29 mouse cellular contexts compared by ENCODE assay signal in genomic region chr14:121546621-121547020, GRCm38 (mm10). TPM values are rescaled to one million over a fixed set of nuclear protein-coding genes. Genes with fewer than 3 reads are reported as not detected.
DNase-seq lines count a peak whose midpoint lies in the region; ATAC-seq and TF ChIP-seq lines count a peak whose summit lies in the region.
"Had no signal": no experiment of that assay in that cellular context is flagged by ENCODE, and none has a peak within 500 bp of the region (broad histone marks: within the 10 kb centered on the region; RNA-seq: fewer than 3 reads in every experiment).

No protein-coding gene starts in this region.

- peaks cover 9% of the 10 kb centered on the region for H3K4me1 ChIP-seq in hindbrain, embryonic 10.5 days (replicated peaks)
- H3K4me1 ChIP-seq in hindbrain, postnatal 0 days (ENCODE audit: insufficient read depth, low read length) = no peaks in the 10 kb centered on the region
- peaks cover 11% of the 10 kb centered on the region for H3K4me1 ChIP-seq in limb, embryonic 13.5 days
- H3K4me1 ChIP-seq in limb, embryonic 10.5 days = peaks cover 7% of the 10 kb centered on the region; the same call in 1 of the 2 replicates
- peaks cover 19% of the 10 kb centered on the region for H3K4me1 ChIP-seq in small intestine, adult 2 months (ENCODE audit: control insufficient read depth, insufficient read depth, insufficient read length, low read length)
- H3K4me1 ChIP-seq: embryonic facial prominence, embryonic 13.5 days had no signal

- H3K9me3 ChIP-seq in hindbrain, embryonic 10.5 days = no peaks in the 10 kb centered on the region
- H3K9me3 ChIP-seq in hindbrain, postnatal 0 days (ENCODE audit: low read length) = no peaks in the 10 kb centered on the region
- H3K9me3 ChIP-seq in limb, embryonic 13.5 days = no peaks in the 10 kb centered on the region
- H3K9me3 ChIP-seq in limb, embryonic 10.5 days (replicated peaks) = no peaks in the 10 kb centered on the region
- H3K9me3 ChIP-seq: embryonic facial prominence, embryonic 13.5 days; heart, embryonic 12.5 days had no signal

- no peak overlapping the region for H3K4me3 ChIP-seq in hindbrain, embryonic 10.5 days
- no peak overlapping the region for H3K4me3 ChIP-seq in hindbrain, postnatal 0 days (ENCODE audit: low read length)
- H3K4me3 ChIP-seq in limb, embryonic 13.5 days = no peak overlapping the region
- H3K4me3 ChIP-seq in limb, embryonic 10.5 days = no peak overlapping the region
- no peak overlapping the region for H3K4me3 ChIP-seq in small intestine, adult 2 months (ENCODE audit: low read depth, low read length)
- H3K4me3 ChIP-seq: embryonic facial prominence, embryonic 13.5 days; heart, embryonic 12.5 days had no signal

- no peak overlapping the region for H3K4me2 ChIP-seq in hindbrain, postnatal 0 days (ENCODE audit: low read depth, low read length)
- H3K4me2 ChIP-seq in limb, embryonic 13.5 days (replicated peaks) = no peak overlapping the region
- H3K4me2 ChIP-seq: embryonic facial prominence, embryonic 13.5 days; heart, embryonic 12.5 days; hindbrain, embryonic 14.5 days had no signal

- 90% methylated on average over 5 of the region's 5 CpGs for WGBS in hindbrain, embryonic 10.5 days
- WGBS in hindbrain, postnatal 0 days = 89% methylated on average over 5 of the region's 5 CpGs
- 69% methylated on average over 5 of the region's 5 CpGs for WGBS in limb, embryonic 13.5 days
- 96% methylated on average over 5 of the region's 5 CpGs for WGBS in limb, embryonic 10.5 days
- WGBS in small intestine, adult 2 months = 22% methylated on average over 5 of the region's 5 CpGs

- peaks cover 3% of the 10 kb centered on the region; the same call in 1 of the 2 replicates for H3K27me3 ChIP-seq in hindbrain, embryonic 10.5 days (ENCODE audit: insufficient read depth, poor library complexity, severe bottlenecking)
- H3K27me3 ChIP-seq in hindbrain, postnatal 0 days (ENCODE audit: insufficient read depth, low read length) = no peaks in the 10 kb centered on the region
- peaks cover 5% of the 10 kb centered on the region; the same call in 1 of the 2 replicates for H3K27me3 ChIP-seq in limb, embryonic 13.5 days
- H3K27me3 ChIP-seq in limb, embryonic 10.5 days (ENCODE audit: low read depth, poor library complexity, severe bottlenecking) = 0 out of 2 replicates have a peak, but pooled peaks cover 2% of the 10 kb centered on the region
- no peaks in the 10 kb centered on the region for H3K27me3 ChIP-seq in small intestine, adult 2 months (ENCODE audit: control insufficient read depth, insufficient read depth, low read length)
- H3K27me3 ChIP-seq: heart, embryonic 12.5 days had no signal

- TF ChIP-seq POLR2A in small intestine, adult 2 months (IDR thresholded peaks at IDR 0.05; ENCODE audit: low read depth, low read length) = no peak

- ATAC-seq in hindbrain, postnatal 0 days = no peak
- peak; percentile 80 for ATAC-seq in limb, embryonic 13.5 days (ENCODE audit: low FRiP score, low read depth)
- ATAC-seq: forebrain, embryonic 14.5 days had no signal

- 0 out of 2 replicates have a peak overlapping the region, but pooled peaks have one; percentile 50 for H3K27ac ChIP-seq in hindbrain, embryonic 10.5 days
- H3K27ac ChIP-seq in hindbrain, postnatal 0 days = no peak overlapping the region
- no peak overlapping the region for H3K27ac ChIP-seq in limb, embryonic 13.5 days
- H3K27ac ChIP-seq in limb, embryonic 10.5 days = no peak overlapping the region
- peak overlapping the region; percentile 22; the same call in 1 of the 2 replicates for H3K27ac ChIP-seq in small intestine, adult 2 months (ENCODE audit: insufficient read depth, low read depth, low read length)
- H3K27ac ChIP-seq: embryonic facial prominence, embryonic 13.5 days; hindbrain, embryonic 14.5 days; liver, embryonic 14.5 days had no signal

- H3K36me3 ChIP-seq in hindbrain, embryonic 10.5 days = no peaks in the 10 kb centered on the region
- peaks cover 34% of the 10 kb centered on the region for H3K36me3 ChIP-seq in hindbrain, postnatal 0 days (ENCODE audit: insufficient read depth, low read length)
- peaks cover 8% of the 10 kb centered on the region; the same call in 1 of the 2 replicates for H3K36me3 ChIP-seq in limb, embryonic 13.5 days
- H3K36me3 ChIP-seq in limb, embryonic 10.5 days = peaks cover 7% of the 10 kb centered on the region; the same call in 1 of the 2 replicates
- no peaks in the 10 kb centered on the region for H3K36me3 ChIP-seq in small intestine, adult 2 months (ENCODE audit: control insufficient read depth, insufficient read depth, low read length)
- H3K36me3 ChIP-seq: embryonic facial prominence, embryonic 13.5 days had no signal

- no peak overlapping the region for H3K9ac ChIP-seq in hindbrain, postnatal 0 days (replicated peaks; ENCODE audit: low read length)
- H3K9ac ChIP-seq in limb, embryonic 13.5 days = no peak overlapping the region
- H3K9ac ChIP-seq: embryonic facial prominence, embryonic 13.5 days; heart, embryonic 12.5 days; hindbrain, embryonic 14.5 days; liver, embryonic 14.5 days had no signal

- DNase-seq in hindbrain, embryonic 10.5 days (ENCODE audit: low spot score) = no peak
- DNase-seq in hindbrain, postnatal 0 days (ENCODE audit: low spot score) = no peak
- no peak for DNase-seq in limb, embryonic 10.5 days (ENCODE audit: low spot score)
- DNase-seq in lung, postnatal 36 days = peak; percentile 32
- DNase-seq in lung, postnatal 10 days = no peak
- no peak for DNase-seq in thymus, postnatal 36 days
- DNase-seq: adrenal gland, postnatal 14 days; cerebellum, adult 2 months; cerebellum, postnatal 25 days; gastrocnemius, postnatal 25 days; heart, adult 18-20 months; heart, postnatal 14 days; layer of hippocampus, adult 9-11 months; lung, postnatal 14 days; midbrain, embryonic 14.5 days; right cerebral cortex, postnatal 14 days; spleen, adult 18-20 months had no signal

- TF ChIP-seq CTCF in hindbrain, postnatal 0 days (IDR thresholded peaks at IDR 0.05; ENCODE audit: low read depth) = no peak
- no peak for TF ChIP-seq CTCF in small intestine, adult 2 months (IDR thresholded peaks at IDR 0.05; ENCODE audit: extremely low read depth, insufficient read length, insufficient replicate concordance, low read depth, low read length)

RNA-seq across cellular contexts. Expression of gene Slc15a1, which starts 41.6 kb away (rescaled TPM):
- 0.05 and 0.12 TPM in 2 replicates for polyA plus RNA-seq in hindbrain, embryonic 10.5 days (2016; fragmentation: Nextera tagmentation; extraction: Ambion mirVana)
- total RNA-seq in hindbrain, postnatal 0 days (2014; rRNA removed) = not detected in 2 replicates
- 0.08 TPM in 2 replicates for polyA plus RNA-seq in hindbrain, postnatal 0 days (2015; fragmentation: Nextera tagmentation; extraction: Ambion mirVana)
- not detected in 2 replicates for polyA plus RNA-seq in limb, embryonic 13.5 days (2015; fragmentation: Nextera tagmentation; extraction: Ambion mirVana)
- not detected in 2 replicates for polyA plus RNA-seq in limb, embryonic 10.5 days (2016; fragmentation: Nextera tagmentation; extraction: Ambion mirVana)
- 31.3 and 304 TPM in 2 replicates for polyA plus RNA-seq in small intestine, adult 2 months (2012; rRNA removed)
- total RNA-seq: gastrocnemius, postnatal 25 days; heart, adult 18-20 months; heart, postnatal 14 days; left cerebral cortex, adult 18-20 months; left cerebral cortex, postnatal 25 days; MEL had no signal
- polyA plus RNA-seq: C2C12; cerebellum, adult 2 months; forebrain, embryonic 14.5 days; heart, embryonic 12.5 days; hindbrain, embryonic 14.5 days; liver, embryonic 14.5 days; midbrain, embryonic 14.5 days; neural tube, embryonic 11.5 days had no signal

Comparison
In these comparisons a context has a peak if more than half of its experiments do, and no peak if none do; other contexts are left out.
1. H3K27ac ChIP-seq: peak in hindbrain, embryonic 10.5 days (single experiment) and small intestine, adult 2 months (single experiment); none in hindbrain, postnatal 0 days (single experiment), limb, embryonic 13.5 days (single experiment) and limb, embryonic 10.5 days (single experiment).
2. RNA of gene Slc15a1, which starts 41.6 kb away (polyA plus RNA-seq): 31.3 to 304 TPM in small intestine, adult 2 months; 0.05 to 0.12 TPM in hindbrain, embryonic 10.5 days, 0.08 TPM in hindbrain, postnatal 0 days, not detected in limb, embryonic 13.5 days and not detected in limb, embryonic 10.5 days; every median in the first group is over 10 times any median in the second.